Mouse (Mus musculus) cerebellum, postnatal 4 days (tissue): Measurements from ENCODE around the gene Hist1h4m.
"Not testable (repeated sequence)": the region's sequence is repeated elsewhere in the genome, so short reads cannot be mapped to it uniquely, and the experiment has no call there.

ENCODE experiments used
- DNase-seq, 2 experiments: peaks; one replicate each; pipeline ENCODE4 v3.0.0; 2022; ENCODE audit warnings: low spot score in 2 of 2, mixed read lengths in 1 of 2

Hist1h4m gene

DNA sequence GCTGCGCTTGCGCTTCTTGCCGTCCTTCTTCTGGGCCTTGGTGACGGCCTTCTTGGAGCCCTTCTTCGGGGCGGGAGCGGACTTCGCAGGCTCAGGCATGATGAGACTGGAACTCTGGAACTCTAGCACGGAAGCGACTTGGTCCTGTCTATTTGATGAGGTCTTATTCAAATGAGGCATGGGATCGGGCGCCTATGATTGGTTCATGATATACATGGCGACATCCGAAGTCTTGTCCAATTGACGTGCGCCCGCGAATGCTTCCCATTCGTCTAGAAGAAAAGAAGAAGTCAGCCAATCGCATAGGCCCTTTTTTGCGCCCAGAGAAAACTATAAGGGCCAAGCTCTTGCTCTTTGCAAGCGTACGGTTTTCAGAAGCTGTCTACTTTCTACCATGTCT is 1.5 kb upstream of the Hist1h4m start, which contains the start of the genes Hist1h2bq and Hist1h2ao:
TSS of gene Hist1h2bq (minus strand) at position 125 of the 400 bp plus-strand sequence.
TSS of gene Hist1h2ao (plus strand) at position 393 of the 400 bp plus-strand sequence.
- DNase-seq = not testable (repeated sequence)

DNA sequence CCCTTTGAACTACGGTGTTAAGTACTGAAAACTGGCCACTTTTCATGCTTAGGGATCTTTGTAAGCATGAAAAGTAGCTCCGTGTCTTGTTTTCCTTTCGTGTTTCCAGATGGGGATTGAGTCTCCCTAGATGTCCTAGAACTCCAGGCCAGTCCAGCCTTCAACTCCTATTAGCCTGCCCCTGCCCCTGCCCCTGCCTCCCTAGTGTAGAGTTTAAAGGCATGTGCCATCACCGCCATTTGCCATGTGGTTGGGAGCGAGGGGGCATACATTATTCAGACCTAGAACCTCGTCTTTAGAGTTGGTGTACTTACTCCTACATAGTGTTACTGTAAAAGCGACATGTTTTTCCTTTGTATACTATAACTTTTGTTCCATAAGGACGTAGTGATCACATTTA is 472 bp upstream of the Hist1h4m start:
- not testable (repeated sequence) for DNase-seq

DNA sequence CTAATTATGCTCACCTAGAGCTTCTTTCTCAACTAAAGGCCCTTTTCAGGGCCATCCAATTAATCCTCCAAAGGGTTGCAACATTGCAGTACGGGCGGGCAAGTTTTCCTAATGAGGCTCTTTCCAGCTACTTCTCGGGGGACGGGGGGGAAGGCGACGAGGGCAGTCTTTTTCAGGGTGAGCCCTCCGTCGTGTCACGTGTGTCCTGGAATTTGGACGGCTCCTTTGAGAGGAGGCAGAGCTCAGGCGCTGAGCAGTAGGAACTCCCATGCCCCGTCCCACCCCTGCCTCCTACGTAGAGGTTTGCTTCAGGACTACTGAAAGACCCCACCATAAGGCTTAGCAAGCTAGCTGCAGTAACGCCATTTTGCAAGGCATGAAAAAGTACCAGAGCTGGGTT is 546 bp downstream of the Hist1h4m start:
- DNase-seq = not testable (repeated sequence)

DNA sequence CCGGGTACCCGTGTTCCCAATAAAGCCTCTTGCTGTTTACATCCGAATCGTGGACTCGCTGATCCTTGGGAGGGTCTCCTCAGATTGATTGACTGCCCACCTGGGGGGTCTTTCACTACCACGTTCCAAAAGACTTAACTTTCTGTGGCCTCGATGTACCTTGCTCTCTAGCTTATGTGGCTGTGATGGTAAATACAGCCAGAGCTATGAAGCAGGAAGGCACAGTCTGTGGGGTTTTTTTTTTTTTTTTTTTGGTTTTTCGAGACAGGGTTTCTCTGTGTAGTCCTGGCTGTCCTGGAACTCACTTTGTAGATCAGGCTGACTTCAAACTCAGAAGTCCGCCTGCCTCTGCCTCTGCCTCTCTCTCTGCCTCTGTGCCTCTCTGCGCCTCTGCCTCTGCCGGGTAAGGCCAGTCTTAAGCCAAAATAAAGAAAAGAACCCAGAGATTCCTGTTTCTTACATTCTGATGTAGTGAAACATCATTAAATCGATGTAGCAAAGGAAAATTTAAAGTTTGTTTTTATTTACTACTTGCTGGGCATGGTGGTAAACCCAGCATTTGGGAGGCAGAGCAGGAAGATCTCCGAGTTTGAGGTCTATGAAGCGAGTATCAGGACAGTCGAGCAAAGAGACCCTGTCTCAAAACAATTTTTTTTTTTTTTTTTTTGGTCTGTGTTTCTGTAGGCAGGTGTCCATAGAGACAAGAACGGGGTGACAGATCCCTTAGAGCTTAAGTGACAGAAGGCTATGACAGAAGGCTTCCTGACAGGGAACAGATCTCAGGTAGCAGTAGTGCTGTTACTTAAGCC is 8.7 kb downstream of the Hist1h4m start:
- not testable (repeated sequence) for DNase-seq

DNA sequence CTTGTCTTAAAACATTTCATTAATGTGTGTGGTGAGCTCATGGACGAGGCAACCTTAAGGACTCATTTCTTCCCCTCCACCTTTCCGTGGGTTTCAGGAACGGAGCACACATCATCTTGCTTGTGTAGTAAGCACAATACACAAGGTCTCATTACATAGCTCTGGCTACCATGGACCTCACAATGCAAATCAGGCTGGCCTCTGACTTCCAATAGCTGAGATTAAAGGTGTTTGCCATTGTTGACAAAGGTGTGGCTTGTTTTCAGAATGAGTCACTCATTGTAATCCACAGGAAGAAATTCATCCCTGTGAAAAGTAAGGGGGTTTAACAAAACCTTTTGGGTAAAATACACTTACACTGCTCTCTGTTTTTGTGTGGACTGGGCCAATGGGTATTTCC is 17.0 kb downstream of the Hist1h4m start:
- no peak for DNase-seq

DNA sequence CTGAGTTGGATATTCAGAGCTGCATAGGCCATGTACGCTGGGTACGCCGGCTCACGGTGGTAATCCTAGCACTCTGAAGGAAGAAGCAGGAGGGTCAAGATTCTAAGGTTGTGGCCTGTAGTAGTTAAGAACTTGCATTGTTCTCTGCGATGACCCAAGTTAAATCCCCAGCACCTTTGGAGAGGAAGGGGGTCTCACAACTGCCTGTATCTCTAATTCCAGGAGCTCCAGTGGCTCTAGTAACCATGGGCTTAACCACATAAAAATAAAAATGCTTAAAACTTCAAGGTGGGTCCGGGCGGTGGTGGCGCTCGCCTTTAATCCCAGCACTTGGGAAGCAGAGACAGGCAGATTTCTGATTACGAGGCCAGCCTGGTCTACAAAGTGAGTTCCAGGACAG is 18.8 kb downstream of the Hist1h4m start:
- DNase-seq = no peak

DNA sequence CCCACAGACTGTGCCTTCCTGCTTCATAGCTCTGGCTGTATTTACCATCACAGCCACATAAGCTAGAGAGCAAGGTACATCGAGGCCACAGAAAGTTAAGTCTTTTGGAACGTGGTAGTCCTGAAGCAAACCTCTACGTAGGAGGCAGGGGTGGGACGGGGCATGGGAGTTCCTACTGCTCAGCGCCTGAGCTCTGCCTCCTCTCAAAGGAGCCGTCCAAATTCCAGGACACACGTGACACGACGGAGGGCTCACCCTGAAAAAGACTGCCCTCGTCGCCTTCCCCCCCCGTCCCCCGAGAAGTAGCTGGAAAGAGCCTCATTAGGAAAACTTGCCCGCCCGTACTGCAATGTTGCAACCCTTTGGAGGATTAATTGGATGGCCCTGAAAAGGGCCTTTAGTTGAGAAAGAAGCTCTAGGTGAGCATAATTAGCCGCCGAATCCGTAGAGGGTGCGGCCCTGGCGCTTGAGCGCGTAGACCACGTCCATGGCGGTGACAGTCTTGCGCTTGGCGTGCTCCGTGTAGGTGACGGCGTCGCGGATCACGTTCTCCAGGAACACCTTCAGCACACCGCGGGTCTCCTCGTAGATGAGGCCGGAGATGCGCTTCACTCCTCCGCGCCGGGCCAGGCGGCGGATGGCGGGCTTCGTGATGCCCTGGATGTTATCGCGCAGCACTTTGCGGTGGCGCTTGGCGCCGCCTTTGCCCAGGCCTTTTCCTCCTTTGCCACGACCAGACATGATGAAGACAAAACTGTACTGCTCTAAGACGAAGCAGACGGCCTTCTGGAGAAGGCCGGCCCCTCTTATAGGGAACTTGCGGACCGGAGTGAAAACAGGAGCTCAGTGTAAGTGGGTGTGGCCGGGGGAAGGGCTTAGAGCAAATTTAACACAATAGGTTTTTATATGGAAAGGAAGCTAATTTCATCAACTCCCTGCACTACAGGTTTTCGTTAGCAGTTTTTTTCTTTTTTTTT is 20.2 kb downstream of the Hist1h4m start, which contains the start of gene Hist1h4n:
TSS of gene Hist1h4n (minus strand) at position 779 of the 977 bp plus-strand sequence.
- not testable (repeated sequence) for DNase-seq

DNA sequence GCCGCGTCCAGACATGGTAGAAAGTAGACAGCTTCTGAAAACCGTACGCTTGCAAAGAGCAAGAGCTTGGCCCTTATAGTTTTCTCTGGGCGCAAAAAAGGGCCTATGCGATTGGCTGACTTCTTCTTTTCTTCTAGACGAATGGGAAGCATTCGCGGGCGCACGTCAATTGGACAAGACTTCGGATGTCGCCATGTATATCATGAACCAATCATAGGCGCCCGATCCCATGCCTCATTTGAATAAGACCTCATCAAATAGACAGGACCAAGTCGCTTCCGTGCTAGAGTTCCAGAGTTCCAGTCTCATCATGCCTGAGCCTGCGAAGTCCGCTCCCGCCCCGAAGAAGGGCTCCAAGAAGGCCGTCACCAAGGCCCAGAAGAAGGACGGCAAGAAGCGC is 21.9 kb downstream of the Hist1h4m start, which contains the start of the genes Hist1h2ap and Hist1h2br:
TSS of gene Hist1h2ap (minus strand) at position 47 of the 400 bp plus-strand sequence.
TSS of gene Hist1h2br (plus strand) at position 283 of the 400 bp plus-strand sequence.
- not testable (repeated sequence) for DNase-seq

DNA sequence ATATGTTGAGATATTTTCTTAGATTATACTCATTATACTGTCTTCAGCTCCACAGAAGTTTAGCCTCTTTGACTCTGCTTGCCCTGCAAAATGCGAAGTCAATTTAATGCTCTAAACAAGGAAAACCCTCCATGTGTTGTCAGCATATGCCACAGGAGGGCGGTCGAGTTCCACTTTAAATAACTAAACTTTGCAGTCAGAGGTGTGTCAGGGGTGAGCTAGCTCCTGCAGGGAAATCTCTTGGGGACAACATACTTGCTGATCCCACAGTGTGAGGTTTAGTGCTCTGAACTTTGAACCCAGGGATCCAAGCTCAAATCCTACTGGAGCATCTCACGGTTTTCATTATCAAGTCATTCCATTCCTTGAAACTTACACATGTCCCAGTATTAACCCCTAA is 29.0 kb downstream of the Hist1h4m start:
- not testable (repeated sequence) for DNase-seq

DNA sequence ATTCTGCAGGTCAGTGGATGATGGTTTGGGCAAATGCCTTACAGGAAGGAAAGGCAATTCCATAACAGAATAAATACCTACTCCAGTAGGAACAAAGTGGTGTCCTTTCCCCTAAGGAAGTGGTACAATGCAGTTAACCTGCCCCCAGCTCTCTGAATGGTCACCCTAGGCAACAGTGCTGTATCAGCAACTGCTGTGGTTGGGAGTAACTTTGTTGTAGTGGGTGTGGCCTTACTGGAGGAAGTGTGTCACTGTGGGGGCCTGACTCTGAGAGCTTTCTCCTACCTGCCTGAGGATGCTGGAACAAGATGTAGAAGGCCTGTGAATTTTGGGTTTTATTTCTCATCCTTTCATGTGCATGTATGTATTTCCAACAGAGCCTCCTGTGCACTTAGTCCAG is 34.8 kb downstream of the Hist1h4m start:
- DNase-seq = not testable (repeated sequence)

DNA sequence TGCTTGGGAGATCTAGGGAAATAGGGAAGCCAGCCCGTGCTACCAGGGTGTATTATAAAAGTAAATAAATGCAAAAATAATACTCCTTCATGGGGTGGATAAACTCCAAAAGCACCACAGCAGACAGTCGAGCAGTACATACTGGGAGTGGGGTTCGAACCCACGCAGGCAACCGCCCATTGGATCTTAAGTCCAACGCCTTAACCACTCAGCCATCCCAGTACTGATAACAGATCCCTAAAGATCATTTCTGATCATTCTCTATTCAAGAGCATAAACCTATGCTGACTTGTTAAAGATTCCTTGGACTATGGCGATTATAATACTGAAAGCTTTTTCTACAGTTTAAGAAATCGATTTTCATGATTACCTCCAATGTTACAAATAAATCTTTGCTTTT is 36.3 kb downstream of the Hist1h4m start:
- no peak for DNase-seq

DNA sequence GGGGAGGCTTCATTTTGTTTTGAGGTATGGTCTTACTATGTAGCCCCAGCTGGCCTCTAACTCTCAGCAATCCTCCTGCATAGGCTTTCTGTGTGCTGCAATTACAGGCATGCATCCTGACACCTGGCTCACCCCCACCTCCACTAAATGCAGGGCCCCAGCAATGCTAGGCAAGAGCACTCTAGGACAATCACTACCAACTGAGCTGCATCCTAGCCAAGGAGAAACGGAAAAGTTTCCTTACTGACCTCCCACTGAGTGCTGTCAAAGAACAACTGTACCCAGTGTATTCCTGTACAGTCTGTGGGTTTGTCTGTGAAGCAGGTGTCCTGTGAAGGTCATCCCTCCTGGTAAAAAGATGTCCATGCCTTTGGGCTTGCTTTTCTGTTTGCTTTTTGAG is 39.1 kb downstream of the Hist1h4m start:
- DNase-seq = not testable (repeated sequence)

DNA sequence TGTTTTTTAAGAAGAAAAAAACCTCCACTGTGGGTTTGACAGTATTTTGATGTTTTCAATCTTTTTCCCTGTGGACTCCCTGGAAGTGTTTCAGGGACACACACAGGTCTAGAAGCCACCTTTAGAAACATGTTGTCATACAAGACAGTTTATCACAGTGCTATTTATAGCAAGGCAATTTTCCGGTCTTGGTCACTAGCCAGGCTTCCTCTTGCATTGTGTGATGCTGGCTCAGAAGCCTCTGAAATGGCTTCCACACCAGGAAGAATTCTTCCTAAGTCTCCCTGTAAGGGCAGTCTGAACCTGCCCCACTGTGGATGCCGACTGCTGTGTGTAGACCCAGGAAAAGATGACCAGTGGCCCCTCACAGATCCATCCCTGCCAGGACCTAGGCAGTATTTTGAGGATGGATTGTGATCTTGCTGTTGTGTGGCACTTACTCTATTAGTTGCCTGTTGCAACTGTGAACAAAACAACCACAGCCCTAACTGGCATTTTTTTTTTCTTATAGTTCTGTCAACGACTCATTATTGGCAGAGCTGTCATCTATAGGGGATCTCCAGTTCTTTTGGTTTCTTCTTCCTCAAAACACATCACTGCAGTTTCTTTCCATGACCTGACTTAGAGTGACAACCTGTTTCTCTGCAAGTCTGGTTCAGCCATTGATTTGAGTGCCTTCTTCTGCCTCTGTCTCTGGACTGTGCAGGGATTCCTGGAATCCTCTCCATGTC is 40.8 kb downstream of the Hist1h4m start:
- DNase-seq = no peak

DNA sequence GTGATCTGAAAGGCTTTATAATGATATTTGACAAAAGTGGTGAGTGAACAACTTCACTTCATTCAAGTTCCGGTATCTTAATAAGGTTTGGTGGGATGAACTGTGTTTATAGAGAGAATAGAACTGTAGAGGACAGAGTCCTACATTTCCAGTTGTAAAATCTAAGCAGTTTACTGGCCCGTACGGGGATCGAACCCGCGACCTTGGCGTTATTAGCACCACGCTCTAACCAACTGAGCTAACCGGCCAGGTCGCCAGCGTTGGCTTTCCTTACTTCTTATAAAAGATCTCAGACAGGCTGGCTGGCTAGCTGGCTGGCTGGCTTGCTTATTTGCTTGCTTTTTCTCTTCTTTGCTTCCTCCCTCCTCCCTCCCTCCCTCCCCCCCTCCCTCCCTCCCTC is 43.6 kb downstream of the Hist1h4m start:
- DNase-seq = peak; percentile 27 to 51

DNA sequence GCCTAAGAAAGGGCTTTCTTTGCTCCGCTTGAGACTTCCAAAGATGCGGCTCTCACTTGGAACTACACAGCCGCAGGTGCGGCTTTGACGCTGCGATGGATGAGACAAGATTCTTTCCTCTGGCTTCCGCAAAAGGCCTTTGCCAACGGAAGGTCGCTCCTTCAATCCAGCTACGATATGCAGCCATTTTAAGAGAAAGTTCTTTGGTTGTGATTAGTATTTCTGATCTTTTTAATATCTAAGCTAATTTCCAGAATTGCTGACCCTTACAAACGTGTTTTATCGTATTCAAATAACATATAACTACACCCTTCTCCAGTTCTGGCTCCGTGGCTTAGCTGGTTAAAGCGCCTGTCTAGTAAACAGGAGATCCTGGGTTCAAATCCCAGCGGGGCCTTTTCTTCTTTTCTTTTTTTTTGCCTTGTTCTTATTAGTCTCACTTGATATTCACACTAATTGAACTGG is 44.2 kb downstream of the Hist1h4m start:
- DNase-seq = peak in 1 of 2 experiments; percentile 22

DNA sequence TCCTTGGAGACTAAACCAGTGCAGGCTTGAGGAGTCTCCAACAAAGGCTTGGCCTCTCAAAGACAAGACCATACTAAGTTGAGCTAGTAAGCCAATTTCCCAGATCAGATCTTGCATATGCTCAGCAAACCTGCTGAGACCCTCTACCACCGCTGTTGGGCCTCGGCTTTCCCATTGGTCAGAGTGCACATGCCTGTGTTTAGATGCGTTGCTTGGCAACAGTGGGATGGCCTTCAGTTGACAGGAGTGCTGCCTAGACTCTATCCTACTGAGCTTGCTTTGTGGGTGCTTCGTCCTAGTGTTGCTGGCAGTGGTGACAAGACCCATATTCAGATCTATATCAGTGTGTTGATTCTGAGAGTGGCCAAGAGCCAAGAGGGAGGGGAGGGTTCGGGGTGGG is 50.1 kb downstream of the Hist1h4m start:
- no peak for DNase-seq
